10 mouse cellular contexts compared by ENCODE assay signal in the genomic region with DNA sequence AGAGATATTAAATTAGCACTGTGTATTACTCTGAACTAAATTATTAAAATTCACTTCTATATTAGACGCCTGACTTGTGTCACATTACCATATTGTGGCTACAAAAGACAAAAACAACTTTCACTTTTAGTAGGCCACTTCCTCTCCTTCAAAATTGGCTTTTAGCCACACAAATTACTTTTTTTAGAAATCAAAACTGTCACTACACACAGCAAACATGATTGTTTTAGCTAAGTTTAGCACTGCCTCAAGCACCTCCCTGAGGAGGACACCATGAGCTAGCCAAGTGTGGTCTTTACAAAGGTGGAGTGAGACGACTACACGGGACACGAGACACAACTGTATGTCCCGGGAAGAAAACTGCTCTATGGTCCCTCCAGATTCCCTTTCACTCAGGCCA. TPM values are rescaled to one million over a fixed set of nuclear protein-coding genes. Genes with fewer than 3 reads are reported as not detected.
DNase-seq lines count a peak whose midpoint lies in the region; ATAC-seq and TF ChIP-seq lines count a peak whose summit lies in the region.
"Had no signal": no experiment of that assay in that cellular context is flagged by ENCODE, and none has a peak within 500 bp of the region (broad histone marks: within the 10 kb centered on the region; RNA-seq: fewer than 3 reads in every experiment).

No protein-coding gene starts in this region.

- intact Hi-C loops in heart, postnatal 14 days (cut with DNase I) = no loop called here

- no peaks in the 10 kb centered on the region for H3K36me3 ChIP-seq in hindbrain, postnatal 0 days (ENCODE audit: insufficient read depth, low read length)
- H3K36me3 ChIP-seq in hindbrain, embryonic 10.5 days = peaks cover 9% of the 10 kb centered on the region
- H3K36me3 ChIP-seq in macrophage (ENCODE audit: inconsistent target) = no peaks in the 10 kb centered on the region

- WGBS in hindbrain, postnatal 0 days = 72% methylated on average over 5 of the region's 5 CpGs
- whole genome bisulfite sequencing in hindbrain, embryonic 10.5 days = 81% methylated on average over 5 of the region's 5 CpGs
- WGBS in macrophage (ENCODE audit: missing documents) = 3% methylated on average over 5 of the region's 5 CpGs

- no peak for DNase-seq in hindbrain, postnatal 0 days (ENCODE audit: low spot score)
- DNase-seq in hindbrain, embryonic 10.5 days (ENCODE audit: low spot score) = no peak
- peak; percentile 19 to 22 for DNase-seq in heart, postnatal 14 days
- no peak for DNase-seq in adrenal gland, postnatal 36 days
- DNase-seq in layer of hippocampus, postnatal 14 days (ENCODE audit: low spot score in 2 of 2) = no peak
- no peak for DNase-seq in c-Kit-positive CD71-positive TER-119-positive erythroid progenitor cells, embryonic 14.5 days (ENCODE audit: low spot score)

- peaks cover 98% of the 10 kb centered on the region for H3K79me2 ChIP-seq in macrophage (ENCODE audit: inconsistent target)

- no peak for ATAC-seq in hindbrain, postnatal 0 days
- ATAC-seq in CD4-positive, CD25-positive, alpha-beta regulatory T cell, adult 4 months = peak; percentile 86
- ATAC-seq: hindbrain, embryonic 16.5 days had no signal

- no peak overlapping the region for H3K9ac ChIP-seq in hindbrain, postnatal 0 days (replicated peaks; ENCODE audit: low read length)

- H3K4me1 ChIP-seq in hindbrain, postnatal 0 days (ENCODE audit: insufficient read depth, low read length) = no peaks in the 10 kb centered on the region
- H3K4me1 ChIP-seq in hindbrain, embryonic 10.5 days (replicated peaks) = no peaks in the 10 kb centered on the region

- no peak for TF ChIP-seq CTCF in hindbrain, postnatal 0 days (IDR thresholded peaks at IDR 0.05; ENCODE audit: low read depth)

- H3K27ac ChIP-seq in hindbrain, postnatal 0 days = peak overlapping the region; percentile 36; the same call in 1 of the 2 replicates
- no peak overlapping the region for H3K27ac ChIP-seq in hindbrain, embryonic 10.5 days
- peak overlapping the region; percentile 84 for H3K27ac ChIP-seq in macrophage

- no peak overlapping the region for H3K4me2 ChIP-seq in hindbrain, postnatal 0 days (ENCODE audit: low read depth, low read length)

- no peak overlapping the region for H3K4me3 ChIP-seq in hindbrain, postnatal 0 days (ENCODE audit: low read length)
- H3K4me3 ChIP-seq in hindbrain, embryonic 10.5 days = no peak overlapping the region
- H3K4me3 ChIP-seq in macrophage (ENCODE audit: inconsistent target) = peak overlapping the region; percentile 7; the same call in 1 of the 2 replicates

- H3K9me3 ChIP-seq in hindbrain, postnatal 0 days (ENCODE audit: low read length) = no peaks in the 10 kb centered on the region
- no peaks in the 10 kb centered on the region for H3K9me3 ChIP-seq in hindbrain, embryonic 10.5 days
- H3K9me3 ChIP-seq: G1E had no signal

- no peaks in the 10 kb centered on the region for H3K27me3 ChIP-seq in hindbrain, postnatal 0 days (ENCODE audit: insufficient read depth, low read length)
- no peaks in the 10 kb centered on the region for H3K27me3 ChIP-seq in hindbrain, embryonic 10.5 days (ENCODE audit: insufficient read depth, poor library complexity, severe bottlenecking)

RNA-seq across cellular contexts. Expression of gene Rfc1, which starts 9.3 kb away (rescaled TPM):
- 18.6 and 26.0 TPM in 2 replicates for total RNA-seq in hindbrain, postnatal 0 days (2014; rRNA removed)
- 31.2 and 33.0 TPM in 2 replicates for polyA plus RNA-seq in hindbrain, postnatal 0 days (2015; fragmentation: Nextera tagmentation; extraction: Ambion mirVana)
- 54.3 and 85.4 TPM in 2 replicates for polyA plus RNA-seq in hindbrain, embryonic 10.5 days (2016; fragmentation: Nextera tagmentation; extraction: Ambion mirVana)
- 10 to 100 TPM; 76.5 to 78.8 TPM for polyA plus RNA-seq in CD4-positive, CD25-positive, alpha-beta regulatory T cell, adult 4 months (2017; shearing (Covaris generic))
- 10 to 100 TPM; 25.1 to 25.5 TPM for total RNA-seq in heart, postnatal 14 days (2021)
- 100 to 1,000 TPM in 6 of 26 experiments, 10 to 100 TPM in 17, 1 to 10 TPM in 3; 6.5 to 131 (median 79.0) TPM for total RNA-seq in macrophage (2018; cell fraction: chromatin; rRNA removed)
- total RNA-seq in macrophage (2018; cell fraction: cytosol; rRNA removed) = 10 to 100 TPM; 28.2 to 54.8 (median 46.1) TPM
- 10 to 100 TPM; 11.7 to 71.8 (median 45.5) TPM for total RNA-seq in macrophage (2018; cell fraction: nucleus; rRNA removed)
- 28.4 to 36.3 TPM (median 35.4 TPM) in 3 replicates for polyA plus RNA-seq in macrophage (2018)
- total RNA-seq in adrenal gland, postnatal 36 days (2021) = 10 to 100 TPM; 42.2 to 51.1 TPM
- 10 to 100 TPM; 25.1 to 28.7 TPM for total RNA-seq in layer of hippocampus, postnatal 14 days (2021)

RNA-seq across cellular contexts. Expression of gene Klb, which starts 21.9 kb away (rescaled TPM):
- total RNA-seq in hindbrain, postnatal 0 days (2014; rRNA removed) = 0.14 TPM in 1 of 2 replicates, not detected in the other
- polyA plus RNA-seq in hindbrain, postnatal 0 days (2015; fragmentation: Nextera tagmentation; extraction: Ambion mirVana) = 0.09 and 0.13 TPM in 2 replicates
- polyA plus RNA-seq in hindbrain, embryonic 10.5 days (2016; fragmentation: Nextera tagmentation; extraction: Ambion mirVana) = not detected in 2 replicates
- not detected for polyA plus RNA-seq in CD4-positive, CD25-positive, alpha-beta regulatory T cell, adult 4 months (2017; shearing (Covaris generic))
- under 1 TPM; 0.12 to 0.55 TPM for total RNA-seq in heart, postnatal 14 days (2021)
- not detected for total RNA-seq in macrophage (2018; cell fraction: chromatin; rRNA removed)
- not detected for total RNA-seq in macrophage (2018; cell fraction: cytosol; rRNA removed)
- not detected for total RNA-seq in macrophage (2018; cell fraction: nucleus; rRNA removed)
- polyA plus RNA-seq in macrophage (2018) = not detected in 3 replicates
- 1 to 10 TPM; 8.4 to 9.6 TPM for total RNA-seq in adrenal gland, postnatal 36 days (2021)
- under 1 TPM; 0.46 to 0.74 TPM for total RNA-seq in layer of hippocampus, postnatal 14 days (2021)
- polyA plus RNA-seq: G1E had no signal

Comparison
In these comparisons a context has a peak if more than half of its experiments do, and no peak if none do; other contexts are left out.
1. DNase-seq: peak in heart, postnatal 14 days (2 of 2); none in hindbrain, postnatal 0 days (single experiment), hindbrain, embryonic 10.5 days (single experiment), adrenal gland, postnatal 36 days (0 of 2), layer of hippocampus, postnatal 14 days (0 of 2) and c-Kit-positive CD71-positive TER-119-positive erythroid progenitor cells, embryonic 14.5 days (single experiment).